Mouse (Mus musculus): ENCODE measurements around the gene Cadm3.
"Not testable (repeated sequence)": the region's sequence is repeated elsewhere in the genome, so short reads cannot be mapped to it uniquely, and the experiment has no call there.

The Cadm3 gene

DNA sequence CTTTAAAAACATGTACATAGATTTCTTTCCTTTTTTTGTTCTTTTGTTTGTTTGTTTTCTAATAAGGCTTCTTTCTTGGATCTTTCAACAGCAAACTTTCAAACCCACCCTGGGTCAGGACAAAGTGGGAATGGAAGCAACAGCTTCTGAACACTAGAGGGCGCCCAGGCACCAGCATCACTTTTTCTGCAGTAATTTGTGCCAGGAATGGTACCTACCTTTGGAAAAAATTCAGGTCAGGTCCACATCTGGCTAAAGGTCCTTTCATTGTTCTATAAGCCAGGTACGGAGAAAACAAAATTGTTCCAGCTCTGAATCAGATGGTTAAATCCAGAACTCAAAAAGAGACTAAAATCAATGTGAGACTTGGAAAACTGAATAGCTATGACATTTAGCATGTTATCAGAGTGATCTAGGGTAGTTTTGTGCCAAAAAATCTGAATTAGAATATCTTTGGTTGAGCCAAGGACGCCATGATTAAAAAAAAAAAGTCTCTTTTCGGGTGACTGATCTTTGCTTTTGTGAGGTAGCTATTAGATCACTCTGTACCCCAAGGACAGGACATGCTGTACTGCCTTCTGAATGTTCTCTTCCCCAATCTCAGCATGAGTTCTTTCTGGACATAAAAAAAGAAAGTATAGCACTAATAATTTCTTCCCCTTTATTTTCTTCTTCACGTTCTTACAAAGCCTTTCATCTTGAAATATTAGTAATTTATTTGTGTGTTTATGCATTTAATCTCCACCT, 43.5 kb downstream of the Cadm3 start:
- DNase-seq (ENCODE audit: low spot score in 2 of 2): peak in 1 of 2 experiments; percentile 10

DNA sequence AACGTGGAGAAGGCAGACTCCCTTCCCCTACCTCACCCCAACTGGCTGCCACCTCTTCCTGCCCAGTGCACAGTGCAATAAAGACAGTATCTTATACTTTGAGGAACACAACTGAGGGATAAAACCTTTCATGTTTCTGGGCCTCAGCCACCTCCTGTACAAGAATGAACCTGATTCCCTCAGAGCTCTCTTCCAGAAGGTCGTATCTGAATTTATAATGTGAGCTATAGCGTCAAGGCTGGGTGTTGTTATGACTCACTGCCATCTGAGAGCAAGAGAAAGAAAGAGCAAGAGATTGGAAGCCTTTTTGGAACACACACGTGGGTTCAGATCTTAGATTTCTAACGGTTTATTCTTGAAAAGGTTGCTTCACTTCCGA, 45.3 kb downstream of the Cadm3 start:
- DNase-seq (ENCODE audit: low spot score in 2 of 2): no peak

DNA sequence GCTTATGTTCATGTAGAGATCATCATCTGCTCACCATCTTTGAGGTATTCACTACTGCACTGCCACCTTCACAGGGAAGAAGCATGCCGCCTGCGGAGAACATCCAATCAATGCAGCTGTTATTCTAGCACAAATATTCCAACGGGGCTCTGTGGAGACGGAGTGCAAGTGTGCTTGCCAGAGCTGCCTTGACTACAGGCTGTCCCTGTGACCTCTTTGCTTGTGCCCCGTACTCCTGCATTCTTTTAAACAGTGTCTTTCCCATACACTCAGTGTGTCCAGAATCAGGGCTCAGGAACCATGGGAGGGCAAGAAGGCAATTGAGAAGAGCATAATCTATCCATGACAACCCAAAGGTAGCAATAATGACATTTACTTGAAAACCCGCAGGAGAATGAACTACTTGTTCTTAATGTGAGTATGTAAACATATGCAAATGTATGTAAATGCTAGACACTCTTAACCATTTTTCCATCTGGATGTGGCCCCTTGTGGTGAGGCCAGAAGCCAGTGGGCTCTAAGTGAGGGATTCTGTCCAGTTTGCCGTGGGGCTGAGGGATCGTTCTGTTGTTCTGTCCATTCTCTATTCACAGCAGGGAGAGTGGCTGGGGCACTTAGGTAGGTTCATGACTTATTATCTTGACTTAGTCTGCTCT, 45.8 kb downstream of the Cadm3 start:
- no peak for DNase-seq (ENCODE audit: low spot score in 2 of 2)

DNA sequence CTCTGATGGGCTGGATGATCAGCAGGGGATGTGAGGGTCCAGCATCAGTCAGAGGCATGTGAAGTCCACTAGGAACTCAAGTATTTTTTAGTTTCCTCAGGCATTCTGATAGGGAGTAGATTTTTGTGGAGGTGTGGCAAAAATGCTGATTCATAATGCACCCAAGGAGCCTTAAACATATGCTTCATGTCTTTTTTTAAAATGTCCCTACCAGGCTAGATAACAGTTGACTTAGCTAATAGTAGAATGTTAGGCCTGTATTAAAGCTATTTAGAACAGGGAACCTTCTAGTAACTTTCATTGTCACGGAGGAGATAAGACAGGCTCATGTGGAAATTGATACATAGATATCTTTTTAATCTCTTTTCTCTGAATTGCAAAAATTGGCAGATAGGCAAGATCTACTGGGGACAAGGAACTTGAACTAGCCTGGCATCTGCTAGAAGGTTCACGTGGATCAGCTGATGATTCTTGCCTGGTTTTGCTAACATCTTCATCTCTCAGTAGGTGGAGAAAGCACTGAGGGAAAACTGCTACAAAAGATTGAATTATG, 49.5 kb downstream of the Cadm3 start:
- DNase-seq (ENCODE audit: low spot score in 2 of 2): no peak

DNA sequence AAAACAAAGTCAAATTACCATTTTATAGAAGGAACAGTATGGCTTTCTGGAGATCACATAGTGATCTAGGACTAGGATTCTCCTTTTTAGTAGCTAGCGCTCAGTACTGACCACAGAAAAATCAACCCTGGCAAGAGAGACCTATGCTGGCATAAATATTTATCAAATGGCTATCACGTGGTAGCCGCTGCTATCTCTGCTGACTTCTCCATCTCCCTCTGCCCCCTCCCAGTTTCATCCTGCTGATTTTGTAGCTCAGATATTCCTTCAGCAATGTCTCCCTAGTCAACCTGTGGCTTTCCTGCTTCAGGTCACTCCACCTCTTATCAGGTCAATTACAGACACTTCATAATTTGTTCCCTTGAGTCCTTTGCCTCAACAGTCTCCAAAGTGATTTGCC, 51.8 kb downstream of the Cadm3 start:
- no peak for DNase-seq (ENCODE audit: low spot score in 2 of 2)

DNA sequence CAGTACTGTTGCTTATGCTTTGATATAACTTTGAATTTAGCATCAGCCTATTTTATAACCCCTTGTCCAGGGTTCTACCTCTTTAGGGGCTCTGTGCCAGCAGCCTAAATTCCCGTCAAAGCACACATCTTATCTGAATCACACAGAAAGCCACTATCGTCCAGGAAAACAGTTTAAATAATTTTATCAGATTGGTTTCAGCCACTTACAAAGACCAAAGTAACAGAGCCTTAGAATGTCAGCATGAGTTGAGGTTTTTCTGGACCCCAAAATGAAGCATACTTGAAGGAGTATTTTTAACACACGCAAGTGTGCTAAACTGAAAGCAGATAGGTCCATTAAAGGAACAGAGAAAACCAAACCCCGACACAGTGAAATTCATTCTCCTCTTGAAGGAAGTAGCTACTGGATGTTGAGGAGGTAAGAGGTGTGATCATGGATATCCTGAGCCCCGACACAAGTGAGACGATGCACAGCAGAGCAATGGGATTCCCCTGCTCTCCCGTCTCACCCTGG, 53.9 kb downstream of the Cadm3 start:
- not testable (repeated sequence) for DNase-seq (ENCODE audit: low spot score in 2 of 2)

DNA sequence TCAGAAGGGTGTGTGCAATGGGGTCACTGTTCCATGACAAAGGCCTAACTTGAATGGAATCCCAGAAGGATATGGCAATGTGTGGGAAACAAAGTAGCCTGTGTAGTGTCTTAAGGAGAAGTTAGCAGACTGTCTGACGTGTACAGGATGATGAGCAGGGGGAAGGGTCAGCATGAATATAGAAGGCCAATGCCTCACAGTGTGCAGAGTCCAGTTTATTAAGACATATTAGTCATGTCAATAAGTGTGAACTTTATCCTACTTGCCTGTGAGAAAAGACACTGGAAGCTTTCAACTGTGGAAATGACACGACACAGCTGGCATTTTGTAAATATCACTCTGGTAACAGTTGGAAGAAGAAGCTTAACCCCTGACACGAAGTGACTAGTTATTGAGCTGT, 64.7 kb downstream of the Cadm3 start:
- DNase-seq (ENCODE audit: low spot score in 2 of 2): not testable (repeated sequence)
